Mouse (Mus musculus): ENCODE data around the gene Itga11.

DNA sequence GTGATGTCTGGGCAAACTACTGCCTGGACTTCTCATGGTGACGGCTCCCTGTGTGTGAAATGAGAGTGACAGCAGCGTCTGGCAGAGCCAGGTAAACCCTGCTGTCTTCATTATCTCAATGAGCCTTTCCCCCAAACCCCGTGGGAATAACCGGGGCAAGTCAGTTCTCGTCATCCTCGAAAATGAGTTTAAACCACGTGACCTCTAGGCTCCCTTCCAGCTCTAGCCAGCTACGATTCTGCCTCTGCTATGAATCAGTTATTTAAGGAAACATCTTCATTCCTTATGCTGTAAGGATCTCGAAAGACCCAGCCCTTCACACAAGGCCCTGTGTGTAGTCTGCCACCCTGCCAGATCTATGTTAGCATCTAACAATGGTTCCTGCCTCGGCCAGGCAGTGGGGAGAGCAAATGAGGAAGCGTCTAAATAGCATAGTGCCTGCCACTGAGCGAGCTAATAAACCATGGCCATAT is 139.5 kb downstream of the Itga11 start:
- TF ChIP-seq CTCF (IDR thresholded peaks at IDR 0.05; ENCODE audit: low read depth, low read length) (no peak), POLR2A (IDR thresholded peaks at IDR 0.05; ENCODE audit: extremely low read depth, insufficient read depth, low read length) (no peak)

Data from liver, adult 2 months (tissue).